Mouse (Mus musculus) erythroblast, embryonic 14.5 days (primary cell): ENCODE measurements at regions not wholly inside any gene's neighbourhood (a gene's known extent, or its start where the extent isn't known, plus 50 kb on each side); places are given as distances from the start of the nearest gene placed in this dataset.

Source experiments
- H3K27me3 ChIP-seq: 2 replicates; pipeline ENCODE4 v1.6.1; 2012; ENCODE audit warnings: inconsistent platforms; ENCODE audit not compliant: control insufficient read depth
- H3K36me3 ChIP-seq: 2 replicates; pipeline ENCODE4 v1.6.1; 2012; ENCODE audit warnings: mild to moderate bottlenecking, inconsistent platforms; ENCODE audit not compliant: control insufficient read depth
- H3K4me1 ChIP-seq: 2 replicates; pipeline ENCODE4 v1.6.1; 2012; ENCODE audit warnings: inconsistent platforms; ENCODE audit not compliant: control insufficient read depth
- H3K4me3 ChIP-seq: replicated peaks from 2 replicates; pipeline ENCODE3; 2012; ENCODE audit warnings: moderate library complexity, mild to moderate bottlenecking, inconsistent platforms
- H3K9me3 ChIP-seq: 2 replicates; pipeline ENCODE4 v1.6.1; 2012; ENCODE audit warnings: low read length, inconsistent platforms, mixed read lengths; ENCODE audit not compliant: control insufficient read depth
- GATA1 ChIP-seq: IDR thresholded peaks from 2 replicates; pipeline ENCODE4 v1.6.1; 2012; ENCODE audit warnings: low read length, inconsistent platforms, mixed read lengths
- TAL1 ChIP-seq: IDR thresholded peaks from 3 replicates; pipeline ENCODE4 v1.6.1; 2012; ENCODE audit warnings: low read length, inconsistent platforms, mixed read lengths

GRCm38 (mm10) chr16:93207675-93208074, 381.7 kb upstream of the Runx1 start:
- no peak for TF ChIP-seq GATA1
- TF ChIP-seq TAL1: no peak
- H3K4me1 ChIP-seq: peaks cover 29% of the 10 kb centered on the region
- no peaks in the 10 kb centered on the region for H3K36me3 ChIP-seq
- peaks cover 16% of the 10 kb centered on the region for H3K27me3 ChIP-seq
- H3K4me3 ChIP-seq: no peak overlapping the region
- H3K9me3 ChIP-seq: no peaks in the 10 kb centered on the region

GRCm38 (mm10) chr16:93207217-93207616, 381.3 kb upstream of the Runx1 start:
- Histone ChIP-seq H3K4me1 (peaks cover 26% of the 10 kb centered on the region), H3K27me3 (peaks cover 12% of the 10 kb centered on the region), H3K4me3 (no peak overlapping the region), H3K36me3 (no peaks in the 10 kb centered on the region), H3K9me3 (no peaks in the 10 kb centered on the region)
- no peak for TF ChIP-seq GATA1
- no peak for TF ChIP-seq TAL1

- Histone ChIP-seq H3K9me3 (no peaks in the 10 kb centered on the region), H3K4me3 (no peak overlapping the region), H3K27me3 (peaks cover 8% of the 10 kb centered on the region), H3K36me3 (no peaks in the 10 kb centered on the region), H3K4me1 (peaks cover 26% of the 10 kb centered on the region)
- TF ChIP-seq TAL1: no peak
- no peak for TF ChIP-seq GATA1
Observed at GRCm38 (mm10) chr16:93206325-93206724, 380.4 kb upstream of the Runx1 start.

- no peaks in the 10 kb centered on the region; the same call in 1 of the 2 replicates for H3K36me3 ChIP-seq
- peaks cover 27% of the 10 kb centered on the region for H3K4me1 ChIP-seq
- H3K4me3 ChIP-seq: no peak overlapping the region
- peaks cover 8% of the 10 kb centered on the region for H3K27me3 ChIP-seq
- no peaks in the 10 kb centered on the region for H3K9me3 ChIP-seq
- TF ChIP-seq GATA1: no peak
- TF ChIP-seq TAL1: no peak
Observed at GRCm38 (mm10) chr16:93204601-93205000, 378.7 kb upstream of the Runx1 start.

GRCm38 (mm10) chr16:93202591-93202990, 376.6 kb upstream of the Runx1 start:
- TF ChIP-seq TAL1 (no peak), GATA1 (no peak)
- peaks cover 2% of the 10 kb centered on the region for H3K27me3 ChIP-seq

GRCm38 (mm10) chr16:93197300-93197699, 371.4 kb upstream of the Runx1 start:
- Histone ChIP-seq H3K4me1 (peaks cover 66% of the 10 kb centered on the region), H3K36me3 (peaks cover 2% of the 10 kb centered on the region; the same call in 1 of the 2 replicates), H3K9me3 (no peaks in the 10 kb centered on the region), H3K27me3 (no peaks in the 10 kb centered on the region), H3K4me3 (peak overlapping the region; percentile 41)
- TF ChIP-seq TAL1 (peak; percentile 70), GATA1 (peak; percentile 96)

More at GRCm38 (mm10) chr16:93202591-93202990, 376.6 kb upstream of the Runx1 start:
- Histone ChIP-seq H3K4me3 (no peak overlapping the region), H3K4me1 (peaks cover 40% of the 10 kb centered on the region), H3K36me3 (no peaks in the 10 kb centered on the region; the same call in 1 of the 2 replicates), H3K9me3 (no peaks in the 10 kb centered on the region)

GRCm38 (mm10) chr16:93193921-93194481, 368.1 kb upstream of the Runx1 start:
- Histone ChIP-seq H3K4me1 (peaks cover 69% of the 10 kb centered on the region), H3K9me3 (no peaks in the 10 kb centered on the region), H3K36me3 (peaks cover 2% of the 10 kb centered on the region; the same call in 1 of the 2 replicates), H3K4me3 (no peak overlapping the region), H3K27me3 (peaks cover 9% of the 10 kb centered on the region)
- TF ChIP-seq TAL1: no peak
- TF ChIP-seq GATA1: no peak

- Histone ChIP-seq H3K27me3 (peaks cover 9% of the 10 kb centered on the region), H3K9me3 (no peaks in the 10 kb centered on the region), H3K4me1 (peaks cover 66% of the 10 kb centered on the region), H3K4me3 (no peak overlapping the region), H3K36me3 (peaks cover 2% of the 10 kb centered on the region; the same call in 1 of the 2 replicates)
- TF ChIP-seq GATA1 (no peak), TAL1 (no peak)
Observed at GRCm38 (mm10) chr16:93193263-93193662, 367.3 kb upstream of the Runx1 start.

GRCm38 (mm10) chr16:93192651-93193173, 366.8 kb upstream of the Runx1 start:
- Histone ChIP-seq H3K9me3 (no peaks in the 10 kb centered on the region), H3K36me3 (peaks cover 2% of the 10 kb centered on the region; the same call in 1 of the 2 replicates), H3K4me3 (no peak overlapping the region), H3K27me3 (peaks cover 9% of the 10 kb centered on the region), H3K4me1 (peaks cover 61% of the 10 kb centered on the region)
- TF ChIP-seq TAL1 (no peak), GATA1 (no peak)
